Mouse (Mus musculus) heart, postnatal 0 days (tissue): ENCODE results near the gene Arhgap29.

Experiments
- CTCF ChIP-seq: IDR thresholded peaks from 2 replicates; pipeline ENCODE4 v1.5.1; 2016; ENCODE audit warnings: antibody characterized with exemption, control low read depth, low read depth
- EP300 ChIP-seq: IDR thresholded peaks from 2 replicates; pipeline ENCODE4 v1.6.1; 2016; ENCODE audit warnings: antibody characterized with exemption, low read depth

GRCm38 (mm10) chr3:121920769-121921168 is 31.6 kb upstream of the Arhgap29 start:
- TF ChIP-seq CTCF = no peak
- no peak for TF ChIP-seq EP300
